Mouse (Mus musculus) heart, postnatal 36 days (tissue): ENCODE measurements around the gene Slc23a4. TPM values are rescaled to one million over a fixed set of nuclear protein-coding genes. Genes with fewer than 3 reads are reported as not detected.
A peak's percentile ranks its signal among the peaks of the same experiment; 100 is the strongest.

Source experiments
- DNase-seq, 2 experiments: peaks; one replicate each; pipeline ENCODE4 v3.0.0; 2021 to 2022
- intact Hi-C: fragments of 180-260 bp; cut with DNase I; formaldehyde crosslinking; loops from one replicate; pipeline ENCODE4 v1.15.1; 2025
- total RNA-seq, 2 experiments: library from RNA; stranded (reverse); gene quantifications; 2 replicates each; pipeline ENCODE4 v1.2.3; 2021

Gene Slc23a4
- total RNA-seq, 2 experiments from 2014 or later, result 0.27 to 1.2 TPM

GRCm38 (mm10) chr6:34964550-34964949, 23.7 kb downstream of the Slc23a4 start:
- DNase-seq, result no peak
- intact Hi-C loops, result no loop called here

- intact Hi-C loops, result no loop called here
- DNase-seq, result no peak
Observed at GRCm38 (mm10) chr6:34959131-34959530, 29.1 kb downstream of the Slc23a4 start.

- no peak for DNase-seq
- intact Hi-C loops, result no loop called here
Observed at GRCm38 (mm10) chr6:34955862-34956241, 32.4 kb downstream of the Slc23a4 start.

GRCm38 (mm10) chr6:34954926-34955861, 33.0 kb downstream of the Slc23a4 start:
- intact Hi-C loops, result no loop called here
- DNase-seq, result no peak

- intact Hi-C loops, result no loop called here
Observed at GRCm38 (mm10) chr6:34951956-34952667, 36.1 kb downstream of the Slc23a4 start.

GRCm38 (mm10) chr6:34951518-34951917, 36.7 kb downstream of the Slc23a4 start:
- DNase-seq, result no peak
- intact Hi-C loops, result no loop called here

More at GRCm38 (mm10) chr6:34951956-34952667, 36.1 kb downstream of the Slc23a4 start:
- no peak for DNase-seq

- no peak for DNase-seq
- intact Hi-C loops, result no loop called here
Observed at GRCm38 (mm10) chr6:34948461-34948860, 39.7 kb downstream of the Slc23a4 start.

- intact Hi-C loops, result no loop called here
- DNase-seq, result no peak
Observed at GRCm38 (mm10) chr6:34946486-34947079, 41.6 kb downstream of the Slc23a4 start.

- DNase-seq, result no peak
Observed at GRCm38 (mm10) chr6:34943499-34943898, 44.7 kb downstream of the Slc23a4 start.

GRCm38 (mm10) chr6:34942446-34942845, 45.8 kb downstream of the Slc23a4 start:
- no peak for DNase-seq
- intact Hi-C loops, result no loop called here

More at GRCm38 (mm10) chr6:34943499-34943898, 44.7 kb downstream of the Slc23a4 start:
- intact Hi-C loops, result no loop called here

- intact Hi-C loops, result no loop called here
- no peak for DNase-seq
Observed at GRCm38 (mm10) chr6:34941496-34941895, 46.7 kb downstream of the Slc23a4 start.

- intact Hi-C loops, result no loop called here
- DNase-seq, result no peak
Observed at GRCm38 (mm10) chr6:34939451-34939850, 48.8 kb downstream of the Slc23a4 start.

- DNase-seq, result no peak
- intact Hi-C loops, result no loop called here
Observed at GRCm38 (mm10) chr6:34938929-34939325, 49.3 kb downstream of the Slc23a4 start.

- intact Hi-C loops, result no loop called here
- DNase-seq, result no peak
Observed at GRCm38 (mm10) chr6:34938280-34938928, 49.8 kb downstream of the Slc23a4 start.

GRCm38 (mm10) chr6:34936743-34937142, 51.5 kb downstream of the Slc23a4 start:
- no peak for DNase-seq
- intact Hi-C loops, result no loop called here

- intact Hi-C loops, result no loop called here
Observed at GRCm38 (mm10) chr6:34932633-34933032, 55.6 kb downstream of the Slc23a4 start.

GRCm38 (mm10) chr6:34927594-34927993, 60.6 kb downstream of the Slc23a4 start:
- DNase-seq, result no peak
- intact Hi-C loops, result loop anchor here (5.0 kb wide), 1 partner anchor 150 kb away; no protein-coding TSS in a partner anchor

More at GRCm38 (mm10) chr6:34932633-34933032, 55.6 kb downstream of the Slc23a4 start:
- no peak for DNase-seq

GRCm38 (mm10) chr6:34927156-34927555, 61.0 kb downstream of the Slc23a4 start:
- intact Hi-C loops, result loop anchor here (5.0 kb wide), 1 partner anchor 150 kb away; no protein-coding TSS in a partner anchor

GRCm38 (mm10) chr6:34921941-34922340, 66.3 kb downstream of the Slc23a4 start:
- intact Hi-C loops, result loop anchor here (2.0 kb wide), 1 partner anchor 411 kb away; no protein-coding TSS in a partner anchor
- DNase-seq, result peak; percentile 26 to 40

More at GRCm38 (mm10) chr6:34927156-34927555, 61.0 kb downstream of the Slc23a4 start:
- peak; percentile 74 to 78 for DNase-seq

- intact Hi-C loops, result no loop called here
- no peak for DNase-seq
Observed at GRCm38 (mm10) chr6:34920631-34921030, 67.6 kb downstream of the Slc23a4 start.
